Mouse (Mus musculus) right cerebral cortex, postnatal 14 days (tissue): ENCODE results near the gene Hibadh.

Experiments used
- DNase-seq: peaks from one replicate; pipeline ENCODE4 v3.0.0; 2022

The Hibadh gene

GRCm38 (mm10) chr6:52567327-52568299 lies 72.6 kb downstream of the Hibadh start:
- no peak for DNase-seq

- no peak for DNase-seq
Measured at GRCm38 (mm10) chr6:52565210-52565609, 75.0 kb downstream of the Hibadh start.

GRCm38 (mm10) chr6:52562994-52563393 lies 77.2 kb downstream of the Hibadh start:
- DNase-seq: no peak

- DNase-seq: no peak
Measured at GRCm38 (mm10) chr6:52559041-52559440, 81.1 kb downstream of the Hibadh start.

DNA sequence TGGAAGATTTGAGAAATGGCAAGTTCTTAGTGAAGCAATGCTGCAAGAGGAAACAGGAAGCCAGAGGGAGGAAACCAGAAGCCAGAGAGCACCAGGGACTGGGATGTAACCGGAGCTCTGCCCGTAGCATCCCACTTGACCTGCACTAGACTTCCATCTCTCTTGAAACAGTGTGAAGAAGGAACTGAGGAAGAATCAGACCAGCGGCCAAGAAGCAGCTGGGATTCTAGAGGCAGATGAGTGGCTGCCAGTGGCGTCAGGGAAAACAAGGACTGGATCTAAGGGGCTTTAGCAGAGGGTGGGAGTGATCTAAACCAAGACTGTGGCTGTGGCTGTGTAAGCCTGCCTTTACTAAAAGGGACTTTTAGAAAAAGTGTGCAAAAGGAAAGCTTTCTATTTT lies 95.8 kb downstream of the Hibadh start:
- no peak for DNase-seq

DNA sequence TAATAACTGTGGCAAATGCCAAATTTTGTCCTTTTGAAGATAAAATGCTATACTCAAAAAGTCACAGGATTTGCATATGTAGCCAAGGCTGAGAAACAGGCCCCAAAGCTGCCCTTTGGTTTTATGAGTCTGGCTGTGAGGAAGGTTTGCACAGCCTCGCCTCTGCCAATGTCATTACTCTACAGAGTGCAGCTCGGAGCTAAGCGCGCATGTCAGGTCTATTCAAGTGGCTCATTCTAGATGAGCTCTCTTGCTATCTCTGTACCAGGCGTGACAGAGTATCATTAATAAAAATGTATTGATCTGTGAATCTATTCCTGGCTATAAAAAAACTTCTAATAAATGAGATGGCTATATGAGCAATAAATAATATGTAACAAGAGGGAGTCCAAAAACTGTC lies 97.7 kb downstream of the Hibadh start:
- DNase-seq: no peak

- DNase-seq: no peak
Measured at GRCm38 (mm10) chr6:52539911-52540310, 100.3 kb downstream of the Hibadh start.

DNA sequence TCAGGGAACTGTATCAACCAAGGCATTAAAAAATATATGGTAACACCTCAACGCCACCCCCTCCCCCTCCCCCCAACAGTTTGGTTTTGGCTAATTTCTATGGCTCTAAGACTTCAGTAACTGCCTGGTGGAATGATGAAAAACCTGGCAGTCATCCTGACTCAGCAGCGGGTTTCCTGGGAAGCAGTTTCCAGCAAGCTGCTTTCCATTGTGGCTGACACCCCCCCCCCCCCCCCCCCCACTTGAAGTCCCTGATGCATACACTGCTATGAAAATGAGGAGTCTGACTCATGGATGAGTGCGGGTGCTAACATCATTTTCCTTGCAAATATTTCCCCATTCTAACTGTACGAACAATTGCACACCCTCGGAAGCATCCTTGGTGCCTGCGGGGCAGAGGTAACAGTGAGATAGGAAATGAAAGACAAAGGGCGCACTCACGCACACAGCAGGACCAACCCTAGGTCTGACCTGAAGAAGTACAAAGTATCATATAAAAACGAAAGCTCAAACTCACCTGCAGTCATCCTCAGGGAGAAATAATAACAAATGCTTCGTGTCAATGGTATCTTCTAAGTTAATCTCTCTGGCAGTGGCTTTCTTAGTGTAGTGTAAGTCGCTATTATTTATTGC lies 105.0 kb downstream of the Hibadh start:
- no peak for DNase-seq

DNA sequence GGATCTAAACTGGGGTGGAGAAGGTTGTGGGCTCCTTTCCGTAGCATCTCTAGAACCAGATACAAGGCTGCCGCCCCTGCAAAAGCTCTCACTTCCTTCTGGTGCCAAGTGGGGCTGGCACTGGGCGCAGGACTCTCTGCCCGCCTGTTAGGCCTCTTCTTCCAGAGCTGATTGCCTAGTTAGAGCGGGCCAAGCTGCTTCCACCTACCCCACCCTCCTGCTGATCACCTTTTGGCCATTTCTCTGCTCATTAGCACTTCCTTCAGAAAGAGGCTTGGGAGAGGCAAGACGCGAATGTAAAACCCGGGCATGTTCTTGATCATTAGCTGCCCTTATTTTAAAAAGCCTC lies 108.1 kb downstream of the Hibadh start:
- DNase-seq: no peak

- no peak for DNase-seq
Measured at GRCm38 (mm10) chr6:52531366-52532143, 108.6 kb downstream of the Hibadh start.

DNA sequence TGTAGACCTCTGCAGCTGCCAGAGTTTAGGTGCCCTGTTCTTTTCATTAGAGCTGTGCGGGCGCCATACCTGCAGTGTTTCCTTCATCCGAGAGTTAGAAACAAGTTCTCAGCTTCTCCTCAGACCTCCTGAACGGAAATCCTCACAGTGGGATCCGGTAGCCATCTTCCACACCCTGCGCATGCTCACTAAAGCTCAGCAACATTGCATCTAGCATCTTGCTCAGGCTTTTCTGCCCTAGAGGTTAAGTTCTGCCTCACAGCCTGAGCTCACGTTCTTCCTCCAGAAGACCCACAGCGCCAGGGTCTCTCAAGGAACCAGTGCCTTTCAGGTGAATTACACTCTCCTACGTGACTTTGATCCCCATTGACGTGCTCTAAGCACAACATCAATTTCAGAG lies 109.3 kb downstream of the Hibadh start:
- no peak for DNase-seq

DNA sequence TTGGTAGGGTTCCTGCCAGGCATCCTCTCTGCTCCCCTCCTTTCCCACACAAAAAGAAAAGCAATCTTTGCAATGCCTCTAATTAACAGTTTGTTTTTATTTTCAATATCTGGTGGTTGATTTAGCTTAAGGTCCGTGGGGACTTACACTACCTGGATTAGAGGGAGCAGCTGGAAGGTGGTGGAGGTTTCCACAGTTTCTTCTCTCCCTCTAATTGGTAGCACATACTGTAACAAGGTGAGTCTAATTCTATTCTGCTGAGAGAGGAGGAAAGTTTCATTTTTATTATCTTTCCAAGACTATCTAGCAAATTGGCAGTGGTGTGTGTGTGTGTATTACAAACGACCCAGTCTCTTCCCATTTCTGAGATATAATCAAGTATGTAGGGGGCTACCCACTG lies 116.0 kb downstream of the Hibadh start:
- DNase-seq: no peak

DNA sequence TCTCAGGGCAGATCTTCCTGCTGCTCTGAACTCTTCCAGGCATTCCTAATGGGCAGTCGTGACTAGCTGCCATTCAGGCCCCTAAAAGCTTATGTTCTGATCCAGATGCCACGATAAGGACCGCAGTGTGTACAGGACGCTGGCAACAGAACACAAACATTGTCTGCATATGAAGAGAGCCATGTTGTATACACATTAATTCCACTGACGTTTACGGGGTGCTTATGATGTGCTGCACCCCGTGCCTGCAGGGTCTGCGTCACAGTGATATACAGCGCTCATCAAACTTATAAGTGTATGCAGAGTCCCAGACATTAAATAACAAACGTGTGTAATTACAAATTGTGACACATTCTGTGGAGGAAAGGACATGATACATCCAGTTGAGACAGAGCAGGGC lies 121.5 kb downstream of the Hibadh start:
- DNase-seq: no peak

DNA sequence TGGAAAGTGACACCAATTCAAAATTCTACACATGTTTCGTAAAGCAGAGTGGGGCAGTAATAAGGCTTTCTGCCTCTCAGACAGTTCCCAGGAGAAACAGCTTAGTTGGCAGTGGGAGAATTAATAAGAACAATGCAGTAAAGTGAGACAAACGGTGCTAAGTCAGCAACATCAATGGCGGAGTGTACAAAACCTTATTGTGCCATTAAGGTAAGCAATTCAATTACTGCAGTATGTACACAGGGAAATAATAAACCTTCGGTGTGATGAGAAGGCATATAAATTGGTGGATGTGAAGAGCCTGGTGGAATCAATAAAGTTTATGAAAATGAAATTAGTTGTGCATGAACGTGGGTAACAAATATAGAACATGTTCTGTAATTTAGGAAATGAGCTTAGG lies 122.9 kb downstream of the Hibadh start:
- no peak for DNase-seq

GRCm38 (mm10) chr6:52513876-52514405 lies 126.2 kb downstream of the Hibadh start:
- no peak for DNase-seq

- no peak for DNase-seq
Measured at GRCm38 (mm10) chr6:52508789-52509188, 131.4 kb downstream of the Hibadh start.

GRCm38 (mm10) chr6:52507946-52508345 lies 132.2 kb downstream of the Hibadh start:
- DNase-seq: no peak

GRCm38 (mm10) chr6:52507171-52507570 lies 133.0 kb downstream of the Hibadh start:
- no peak for DNase-seq

- DNase-seq: no peak
Measured at GRCm38 (mm10) chr6:52505777-52506755, 134.1 kb downstream of the Hibadh start.

DNA sequence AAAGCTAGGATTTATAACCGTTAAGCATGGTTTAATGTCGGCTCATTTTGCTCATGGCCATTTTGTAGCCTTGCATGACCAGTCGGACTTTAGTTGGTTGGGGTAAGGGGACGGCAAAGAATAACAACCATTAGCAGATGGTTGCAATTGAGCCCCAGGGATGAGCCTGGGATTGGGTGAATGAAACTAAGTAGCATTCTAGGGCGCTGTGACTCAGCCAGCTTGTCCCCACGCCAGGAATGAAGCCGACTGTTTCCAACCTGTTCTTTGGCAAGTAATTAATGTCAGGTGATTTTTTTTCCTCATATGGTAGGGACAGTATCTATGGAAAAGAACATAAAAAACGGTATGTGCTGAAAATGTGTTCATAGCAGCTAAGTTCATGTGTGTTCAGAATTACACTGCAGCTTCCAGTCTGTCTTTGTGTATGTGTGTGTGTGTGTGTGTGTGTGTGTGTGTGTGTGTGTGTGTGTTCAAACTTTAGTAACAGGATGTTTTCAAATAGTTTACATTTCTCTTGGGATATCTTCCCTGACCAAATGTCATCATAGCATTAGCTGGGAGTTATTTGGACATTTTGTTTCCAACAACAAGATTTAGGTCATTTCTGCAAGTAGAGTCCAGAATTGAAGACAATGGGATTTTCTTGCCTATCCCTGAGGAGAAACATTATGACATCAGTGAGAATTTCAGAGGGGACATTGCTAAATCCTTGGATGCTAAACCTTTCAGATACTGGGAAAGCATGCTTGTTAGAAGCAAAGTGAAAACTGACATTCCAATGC lies 135.3 kb downstream of the Hibadh start:
- DNase-seq: peak; percentile 11

DNA sequence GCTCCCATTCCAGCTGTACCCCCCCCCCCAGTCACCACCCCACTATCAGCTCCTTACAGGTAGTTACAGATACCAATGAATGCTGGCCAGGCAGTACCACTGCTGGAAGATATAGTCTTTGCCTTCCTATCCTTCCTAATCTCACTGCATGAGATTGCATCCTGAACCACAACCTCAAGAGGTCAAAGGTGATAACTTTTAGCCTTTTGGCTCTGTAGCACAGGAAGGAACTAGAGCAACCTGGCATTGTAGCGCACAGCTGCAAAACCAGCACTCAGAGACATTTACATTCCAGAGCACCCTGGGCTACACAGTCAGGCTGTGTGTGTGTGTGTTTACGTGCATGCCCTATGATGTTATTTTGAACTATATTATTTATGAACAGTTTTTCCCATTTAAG lies 137.2 kb downstream of the Hibadh start:
- no peak for DNase-seq
